Mouse (Mus musculus) kidney, adult 9 months (tissue): Measurements from ENCODE around the gene Tspan4.
A peak's percentile ranks its signal among the peaks of the same experiment; 100 is the strongest.
"Not testable (repeated sequence)": the region's sequence is repeated elsewhere in the genome, so short reads cannot be mapped to it uniquely, and the experiment has no call there.

Experiments
- DNase-seq: peaks from one replicate; pipeline ENCODE4 v3.0.0; 2022

Tspan4 gene

GRCm38 (mm10) chr7:141439140-141439679 lies 35.8 kb upstream of the Tspan4 start:
- no peak for DNase-seq

DNA sequence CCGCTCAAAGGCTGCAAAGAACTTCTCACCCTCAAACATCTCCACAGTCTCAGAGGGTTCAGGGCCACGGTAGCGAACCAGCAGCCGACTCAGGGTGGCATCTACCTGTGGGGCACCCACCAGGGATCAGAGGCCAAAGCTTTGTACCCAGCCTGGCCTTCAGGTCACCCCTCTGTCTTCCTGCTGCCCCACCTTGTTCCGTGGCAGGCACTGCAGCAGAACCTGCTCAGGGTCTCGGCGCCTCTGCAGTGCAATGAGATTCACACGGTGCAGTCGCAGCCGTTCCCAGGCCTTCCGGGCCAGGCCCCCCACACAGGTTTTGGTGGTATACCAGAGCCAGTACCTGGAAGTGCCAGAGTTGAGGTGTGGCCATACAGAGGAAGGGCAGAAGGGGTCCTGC lies 35.2 kb upstream of the Tspan4 start:
- no peak for DNase-seq

GRCm38 (mm10) chr7:141440613-141441012 lies 34.4 kb upstream of the Tspan4 start:
- peak; percentile 70 for DNase-seq

DNA sequence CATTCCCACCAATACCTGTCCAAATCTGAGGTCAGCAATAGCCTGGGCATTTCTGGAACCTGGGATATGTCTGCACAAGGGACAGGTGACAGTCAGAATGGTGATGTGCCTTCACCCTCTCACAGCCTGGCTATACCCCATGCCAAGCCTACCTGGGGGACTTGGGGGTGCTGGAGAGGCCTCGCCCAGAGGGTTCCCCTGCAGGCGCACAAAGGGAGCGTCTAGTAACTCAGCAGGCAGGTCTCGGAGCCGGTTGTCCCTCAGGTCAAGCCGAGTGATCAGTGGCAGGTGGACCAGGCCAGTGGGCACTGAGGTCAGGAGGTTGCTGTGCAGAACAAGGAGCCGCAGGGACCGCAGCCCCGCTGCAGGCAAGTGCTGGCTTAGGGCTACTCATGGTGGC lies 33.6 kb upstream of the Tspan4 start:
- no peak for DNase-seq

DNA sequence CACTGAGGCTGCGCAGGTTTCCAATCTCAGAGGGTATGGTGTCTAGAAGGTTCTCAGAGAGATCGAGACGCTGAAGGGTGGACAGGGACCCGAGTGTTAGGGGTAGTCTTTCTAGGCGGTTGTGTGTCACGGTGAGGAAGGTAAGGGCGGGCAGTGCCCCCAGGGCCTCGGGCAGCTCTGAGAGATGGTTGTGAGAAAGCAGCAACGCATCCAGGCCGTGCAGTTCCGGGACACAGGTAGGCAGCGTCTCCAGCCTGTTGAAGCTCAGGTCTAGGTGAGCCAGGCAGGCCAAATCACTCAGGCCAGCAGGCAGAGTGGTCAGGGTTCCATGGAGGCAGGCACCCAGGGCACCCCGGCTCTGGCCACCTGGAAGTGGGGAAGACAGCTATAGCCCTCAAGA lies 32.8 kb upstream of the Tspan4 start:
- no peak for DNase-seq

- no peak for DNase-seq
Measured at GRCm38 (mm10) chr7:141443081-141443821, 31.8 kb upstream of the Tspan4 start.

- DNase-seq = no peak
Measured at GRCm38 (mm10) chr7:141443828-141444237, 31.2 kb upstream of the Tspan4 start, which contains the start of gene Pidd1. Gene Pidd1 (minus strand): TSS chr7:141444025.

- not testable (repeated sequence) for DNase-seq
Measured at GRCm38 (mm10) chr7:141446374-141446773, 28.7 kb upstream of the Tspan4 start.

- DNase-seq = peak; percentile 96
Measured at GRCm38 (mm10) chr7:141447110-141447991, 27.7 kb upstream of the Tspan4 start, which contains the start of gene Rplp2. Gene Rplp2 (plus strand): TSS chr7:141447370.

DNA sequence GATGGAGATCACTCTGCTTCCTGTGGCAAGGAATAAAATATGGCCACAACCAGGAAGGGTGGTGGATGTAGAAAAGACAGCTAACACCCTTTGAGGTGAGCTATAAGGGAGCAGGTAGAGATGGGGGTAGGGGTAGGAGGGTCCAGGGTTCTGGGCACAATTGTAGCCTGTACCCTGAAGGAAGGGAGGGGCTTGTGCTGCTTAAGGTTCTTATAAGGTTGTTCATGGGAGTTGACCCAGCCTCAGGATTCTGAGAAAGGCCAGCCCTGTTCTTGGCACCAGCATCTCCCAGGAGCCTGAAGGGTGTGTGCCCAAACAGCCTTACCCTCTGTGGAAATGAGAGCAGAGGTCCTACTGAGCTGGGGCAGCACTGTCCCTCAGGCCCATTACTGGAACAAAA lies 23.1 kb upstream of the Tspan4 start:
- no peak for DNase-seq

DNA sequence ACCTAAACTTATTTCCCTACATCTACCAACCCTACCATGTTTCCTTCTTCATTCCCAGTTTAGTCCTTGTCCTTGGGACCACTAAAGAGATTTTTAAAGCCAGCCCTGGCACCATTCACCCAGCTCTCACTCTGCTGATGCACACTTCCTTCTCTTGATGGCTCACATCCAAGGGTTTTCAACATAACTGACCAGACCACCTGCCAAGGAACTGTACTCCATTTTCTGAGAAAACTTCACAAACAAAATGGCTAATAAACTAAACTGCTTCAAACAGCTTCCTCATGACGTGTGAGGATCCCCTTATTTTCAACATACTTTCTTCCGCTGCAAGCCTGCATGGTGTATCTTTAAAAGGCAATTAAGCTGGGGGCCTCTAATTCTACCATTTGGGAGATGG lies 21.4 kb upstream of the Tspan4 start:
- no peak for DNase-seq

DNA sequence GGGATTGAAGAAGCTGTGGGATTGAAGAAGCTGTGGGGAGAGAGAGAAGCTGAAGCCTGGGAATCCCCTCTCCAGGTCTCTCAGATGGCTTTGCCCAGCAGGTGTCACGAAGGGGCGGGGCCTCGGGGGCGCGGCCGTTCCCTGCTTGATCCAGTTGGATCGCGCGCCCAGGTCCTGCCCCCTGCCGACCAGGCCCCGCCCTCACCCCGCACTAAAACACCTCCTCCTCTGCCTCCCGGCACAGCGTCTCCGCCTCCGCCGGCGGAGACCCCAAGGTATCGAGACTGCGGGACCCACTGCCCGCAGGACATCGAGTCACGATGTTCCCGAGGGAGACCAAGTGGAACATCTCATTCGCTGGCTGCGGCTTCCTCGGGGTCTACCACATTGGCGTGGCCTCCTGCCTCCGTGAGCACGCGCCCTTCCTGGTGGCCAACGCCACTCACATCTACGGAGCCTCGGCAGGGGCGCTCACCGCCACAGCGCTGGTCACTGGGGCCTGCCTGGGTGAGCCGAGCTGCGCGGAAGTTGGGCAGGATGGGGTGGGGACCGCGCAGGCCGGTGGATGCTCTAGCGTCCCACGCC lies 20.0 kb upstream of the Tspan4 start, which contains the start of gene Pnpla2:
Pnpla2 (plus strand) TSS at position 232 of the 585 bp plus-strand sequence.
- peak; percentile 96 for DNase-seq

DNA sequence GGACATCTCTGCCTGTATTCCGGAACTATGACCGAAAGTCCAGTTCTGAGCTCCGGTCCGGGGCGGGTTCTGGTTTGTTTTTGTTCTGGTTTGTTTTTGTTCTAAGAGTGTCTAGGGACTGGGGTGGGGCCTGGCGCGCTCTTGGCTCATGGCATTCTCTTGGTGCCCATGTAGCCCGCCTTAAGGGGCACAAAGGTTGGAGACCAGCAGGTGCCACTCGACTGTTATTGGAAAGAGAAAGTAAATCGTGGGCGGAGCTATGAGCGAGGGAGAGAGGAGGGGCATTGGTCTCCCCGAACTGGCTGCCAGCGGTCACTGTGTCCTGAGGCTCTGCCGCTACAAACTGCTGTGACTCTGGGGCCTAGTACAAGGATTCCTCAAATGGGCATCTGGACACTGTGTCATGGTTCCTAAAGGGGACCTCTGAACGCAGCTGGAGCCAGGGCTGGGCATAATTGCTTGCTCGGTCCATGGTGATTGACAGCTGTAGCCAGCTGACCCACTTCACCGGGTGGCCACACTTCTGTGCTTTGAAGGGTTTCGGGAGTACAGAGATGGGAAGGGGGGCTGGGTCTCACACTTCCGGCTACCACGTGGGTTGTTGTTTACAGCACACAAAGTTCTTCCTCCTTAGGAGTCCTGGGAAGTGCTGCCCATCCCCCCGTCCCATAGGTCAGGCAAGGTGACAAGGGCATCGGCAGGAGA lies 19.3 kb upstream of the Tspan4 start:
- DNase-seq = peak; percentile 95

DNA sequence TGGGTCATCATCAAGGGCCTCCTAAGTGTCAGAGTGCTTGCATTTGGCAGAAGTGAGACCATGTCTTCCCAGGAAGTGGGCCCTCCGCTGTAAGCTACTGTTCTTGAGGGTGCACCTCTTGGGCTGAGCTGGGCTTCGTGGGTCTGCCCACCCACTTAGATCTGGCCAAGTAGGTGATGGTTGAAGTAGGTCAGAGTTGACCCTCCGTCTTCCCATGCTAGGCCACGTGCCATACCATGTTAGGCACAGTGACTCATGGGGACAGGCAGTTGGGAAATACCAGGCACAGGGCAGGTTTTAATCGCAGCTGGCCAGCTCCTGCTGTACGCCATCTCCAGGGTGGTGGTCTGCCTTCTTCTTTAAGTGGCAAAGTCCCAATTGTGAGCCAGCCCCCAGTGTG lies 18.3 kb upstream of the Tspan4 start:
- no peak for DNase-seq

GRCm38 (mm10) chr7:141457236-141457635 lies 17.8 kb upstream of the Tspan4 start:
- DNase-seq = no peak

GRCm38 (mm10) chr7:141457986-141458660 lies 16.9 kb upstream of the Tspan4 start:
- peak; percentile 72 for DNase-seq

- DNase-seq = no peak
Measured at GRCm38 (mm10) chr7:141458661-141459060, 16.4 kb upstream of the Tspan4 start.

- DNase-seq = no peak
Measured at GRCm38 (mm10) chr7:141459301-141459711, 15.7 kb upstream of the Tspan4 start.

GRCm38 (mm10) chr7:141460001-141460390 lies 15.0 kb upstream of the Tspan4 start:
- DNase-seq = no peak

GRCm38 (mm10) chr7:141460391-141461113 lies 14.5 kb upstream of the Tspan4 start, which contains the start of gene Cracr2b:
Gene Cracr2b (plus strand): TSS chr7:141461094.
- no peak for DNase-seq
